ENCODE assay signal across 8 mouse cellular contexts in genomic region chr7:79920344-79920983, GRCm38 (mm10). TPM values are rescaled to one million over a fixed set of nuclear protein-coding genes. Genes with fewer than 3 reads are reported as not detected.
A peak's percentile ranks its signal among the peaks of the same experiment; 100 is the strongest.
DNase-seq lines count a peak whose midpoint lies in the region; ATAC-seq lines count a peak whose summit lies in the region.

Ap3s2 (minus strand) TSS chr7:79920649.

- ATAC-seq in intestine, embryonic 14.5 days (replicated peaks; ENCODE audit: low FRiP score, low TSS enrichment, low read depth) = peak; percentile 93

- 0 out of 2 replicates have a peak within 1 kb of the TSS, but pooled peaks have one; percentile 59 for H3K27ac ChIP-seq in intestine, embryonic 14.5 days (ENCODE audit: low read depth)

- intact Hi-C loops in left cerebral cortex, postnatal 14 days (cut with DNase I) = no loop called here

- peak within 1 kb of the TSS; percentile 87 for H3K4me3 ChIP-seq in intestine, embryonic 14.5 days (ENCODE audit: low read depth, low read length)

- WGBS in intestine, embryonic 14.5 days = under 1% methylated on average over 34 of the region's 34 CpGs

- H3K36me3 ChIP-seq in intestine, embryonic 14.5 days (ENCODE audit: control insufficient read depth, insufficient read depth, low read length) = peaks cover 14% of the 10 kb centered on the region; the same call in 1 of the 2 replicates

- peak; percentile 81 to 82 for DNase-seq in adrenal gland, adult 18-20 months (ENCODE audit: low spot score in 2 of 2)
- peak; percentile 93 for DNase-seq in embryo, embryonic 11 days
- DNase-seq in gastrocnemius, postnatal 25 days = peak; percentile 86
- peak; percentile 96 for DNase-seq in intestine, embryonic 14.5 days (ENCODE audit: low spot score)
- DNase-seq in left cerebral cortex, postnatal 14 days (ENCODE audit: low spot score in 2 of 2) = peak; percentile 90 to 91
- DNase-seq in mesoderm, embryonic 11.5 days (ENCODE audit: low read depth, low spot score) = peak; percentile 92
- DNase-seq in right cerebral cortex, postnatal 36 days (ENCODE audit: low spot score in 2 of 2) = peak; percentile 84 to 87
- DNase-seq in yolk sac, embryonic 10.5 days (ENCODE audit: low spot score) = peak; percentile 84

- H3K9me3 ChIP-seq in intestine, embryonic 14.5 days (ENCODE audit: control insufficient read depth, low read length) = no peaks in the 10 kb centered on the region

- peak within 1 kb of the TSS; percentile 80 for H3K4me2 ChIP-seq in intestine, embryonic 14.5 days (ENCODE audit: low read length)

- peak within 1 kb of the TSS; percentile 75 for H3K9ac ChIP-seq in intestine, embryonic 14.5 days (ENCODE audit: low read length)

- peaks cover 6% of the 10 kb centered on the region; the same call in 1 of the 2 replicates for H3K4me1 ChIP-seq in intestine, embryonic 14.5 days (replicated peaks; ENCODE audit: control insufficient read depth, insufficient read depth, low read length)

- no peaks in the 10 kb centered on the region for H3K27me3 ChIP-seq in intestine, embryonic 14.5 days (replicated peaks; ENCODE audit: control insufficient read depth, insufficient read depth, low read length)

RNA-seq across cellular contexts. Expression of gene Ap3s2, which starts in this region (rescaled TPM):
- 10 to 100 TPM; 20.0 to 25.7 TPM for total RNA-seq in adrenal gland, adult 18-20 months (2021)
- 10 to 100 TPM; 16.9 to 17.1 TPM for total RNA-seq in gastrocnemius, postnatal 25 days (2021)
- polyA plus RNA-seq in intestine, embryonic 14.5 days (2014; fragmentation: Nextera tagmentation; extraction: Ambion mirVana) = 30.0 and 30.9 TPM in 2 replicates
- total RNA-seq in left cerebral cortex, postnatal 14 days (2021) = 10 to 100 TPM; 37.0 to 40.3 TPM

Comparison
In these comparisons a context has a peak if more than half of its experiments do, and no peak if none do; other contexts are left out.
1. Peak in every context shown above with its lines: DNase-seq, ATAC-seq, H3K4me3 ChIP-seq and H3K27ac ChIP-seq.